Mouse (Mus musculus) myocyte (in vitro differentiated cells): ENCODE measurements around the gene Rfc1. TPM values are rescaled to one million over a fixed set of nuclear protein-coding genes. Genes with fewer than 3 reads are reported as not detected.

Source experiments
- H3K27me3 ChIP-seq: one replicate; pipeline ENCODE4 v1.6.1; 2011; ENCODE audit not compliant: control insufficient read depth, insufficient read depth, insufficient read length
- H3K36me3 ChIP-seq: one replicate; pipeline ENCODE4 v1.6.1; 2011; ENCODE audit not compliant: control insufficient read depth, insufficient read depth
- H3K4me2 ChIP-seq: one replicate; pipeline ENCODE4 v1.6.1; 2011; ENCODE audit warnings: low read depth, control low read depth
- H3K4me3 ChIP-seq: one replicate; pipeline ENCODE4 v1.5.1; 2011; ENCODE audit warnings: mild to moderate bottlenecking, control low read depth, moderate library complexity
- H3K79me2 ChIP-seq: one replicate; pipeline ENCODE4 v1.6.1; 2011; ENCODE audit not compliant: control insufficient read depth, insufficient read depth
- H3ac ChIP-seq: one replicate; pipeline ENCODE4 v1.6.1; 2011; ENCODE audit not compliant: control insufficient read depth, insufficient read length
- CEBPB ChIP-seq: IDR thresholded peaks from 2 replicates; pipeline ENCODE4 v1.6.1; 2011; ENCODE audit warnings: mild to moderate bottlenecking, moderate library complexity; ENCODE audit not compliant: poor library complexity, insufficient read depth, severe bottlenecking
- E2F4 ChIP-seq: IDR thresholded peaks from one replicate; pipeline ENCODE4 v1.6.1; 2011; ENCODE audit warnings: mild to moderate bottlenecking, control low read depth, moderate library complexity; ENCODE audit not compliant: insufficient read depth
- MAX ChIP-seq: IDR thresholded peaks from one replicate; pipeline ENCODE4 v1.6.1; 2011; ENCODE audit warnings: low read depth, mild to moderate bottlenecking, control low read depth
- MYOD1 ChIP-seq, 3 experiments: IDR thresholded peaks; one replicate each; pipeline ENCODE4 v1.6.1; 2011; ENCODE audit warnings: control low read depth in 2 of 3, low read depth in 2 of 3, mild to moderate bottlenecking in 2 of 3, moderate library complexity in 1 of 3; ENCODE audit not compliant: insufficient read length in 2 of 3, control insufficient read depth in 1 of 3
- MYOG ChIP-seq, 3 experiments: IDR thresholded peaks; one replicate each; pipeline ENCODE4 v1.6.1; 2011; ENCODE audit warnings: control low read depth in 2 of 3, low read depth in 2 of 3, mild to moderate bottlenecking in 2 of 3; ENCODE audit not compliant: insufficient read length in 2 of 3, control insufficient read depth in 1 of 3, insufficient read depth in 1 of 3
- POLR2A ChIP-seq: IDR thresholded peaks from one replicate; pipeline ENCODE4 v1.6.1; 2011; ENCODE audit warnings: low read depth, mild to moderate bottlenecking, control low read depth, moderate library complexity; ENCODE audit not compliant: insufficient read length
- POLR2AphosphoS2 ChIP-seq: IDR thresholded peaks from one replicate; pipeline ENCODE4 v1.6.1; 2011; ENCODE audit warnings: low read depth, control low read depth; ENCODE audit not compliant: insufficient read length
- REST ChIP-seq: IDR thresholded peaks from one replicate; pipeline ENCODE4 v1.6.1; 2011; ENCODE audit warnings: mild to moderate bottlenecking, control low read depth, moderate library complexity; ENCODE audit not compliant: insufficient read depth, insufficient read length
- SRF ChIP-seq: IDR thresholded peaks from one replicate; pipeline ENCODE4 v1.6.1; 2011; ENCODE audit warnings: low read depth; ENCODE audit not compliant: control insufficient read depth, insufficient read length
- TCF12 ChIP-seq: IDR thresholded peaks from one replicate; pipeline ENCODE4 v1.6.1; 2011; ENCODE audit warnings: mild to moderate bottlenecking, control low read depth; ENCODE audit not compliant: poor library complexity, insufficient read depth, severe bottlenecking
- TCF3 ChIP-seq: IDR thresholded peaks from one replicate; pipeline ENCODE4 v1.6.1; 2011; ENCODE audit warnings: low read depth, control low read depth; ENCODE audit not compliant: insufficient read length
- USF1 ChIP-seq: IDR thresholded peaks from one replicate; pipeline ENCODE4 v1.6.1; 2011; ENCODE audit warnings: low read depth, mild to moderate bottlenecking, control low read depth, moderate library complexity
- polyA plus RNA-seq: library from polyadenylated mRNA; unstranded; fragments of >200 nt; fragmentation: generic; extraction: Trizol; gene quantifications from one replicate; pipeline ENCODE4 v1.2.1, GENCODE M21; 2012; ENCODE audit warnings: missing spikeins

Rfc1 gene
- polyA plus RNA-seq, 1 experiment: 8.7 TPM

DNA sequence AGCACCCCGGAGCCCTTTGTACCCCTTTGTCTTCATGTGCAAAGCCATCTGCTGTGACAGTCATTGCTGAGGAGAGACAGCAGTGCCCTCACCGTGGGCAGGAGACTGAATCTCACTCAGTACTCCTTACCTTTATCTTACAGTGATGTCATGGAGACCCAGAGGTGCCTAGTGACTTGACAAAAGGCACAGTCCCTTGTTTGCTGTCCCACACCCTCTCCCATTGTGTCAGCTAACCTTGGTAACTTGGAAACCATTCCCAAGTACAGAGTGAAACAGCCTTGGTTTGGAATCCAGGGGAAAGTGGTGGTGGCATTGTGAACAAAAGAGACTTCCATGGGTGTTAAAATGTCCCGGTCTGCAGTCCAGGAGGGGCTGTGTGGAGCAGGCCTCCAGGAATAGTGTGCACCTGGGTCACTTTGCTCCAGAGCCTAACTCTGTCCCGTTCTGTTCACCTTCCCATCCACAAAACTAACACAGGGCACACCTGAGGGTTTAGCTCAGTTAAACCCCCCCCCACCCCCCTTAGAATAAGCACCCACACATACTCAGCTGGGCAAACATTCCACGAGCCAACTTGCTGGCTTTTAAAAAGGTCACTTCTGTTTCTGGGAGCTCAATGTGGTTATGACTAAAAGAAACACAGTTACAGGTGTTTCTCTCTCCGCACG is 85.2 kb downstream of the Rfc1 start:
- no peak overlapping the region for H3ac ChIP-seq
- no peaks in the 10 kb centered on the region for H3K36me3 ChIP-seq
- H3K27me3 ChIP-seq: no peaks in the 10 kb centered on the region
- H3K79me2 ChIP-seq: no peaks in the 10 kb centered on the region
- H3K4me3 ChIP-seq: no peak overlapping the region
- TF ChIP-seq SRF (no peak), MYOG (IDR thresholded peaks at IDR 0.05; ENCODE audit: control insufficient read depth in 1 of 3, insufficient read depth in 1 of 3, insufficient read length in 2 of 3, low read depth in 2 of 3) (no peak), USF1 (no peak), POLR2A (no peak), TCF12 (no peak), POLR2AphosphoS2 (no peak), MAX (no peak), TCF3 (no peak), CEBPB (no peak)
- no peak overlapping the region for H3K4me2 ChIP-seq

DNA sequence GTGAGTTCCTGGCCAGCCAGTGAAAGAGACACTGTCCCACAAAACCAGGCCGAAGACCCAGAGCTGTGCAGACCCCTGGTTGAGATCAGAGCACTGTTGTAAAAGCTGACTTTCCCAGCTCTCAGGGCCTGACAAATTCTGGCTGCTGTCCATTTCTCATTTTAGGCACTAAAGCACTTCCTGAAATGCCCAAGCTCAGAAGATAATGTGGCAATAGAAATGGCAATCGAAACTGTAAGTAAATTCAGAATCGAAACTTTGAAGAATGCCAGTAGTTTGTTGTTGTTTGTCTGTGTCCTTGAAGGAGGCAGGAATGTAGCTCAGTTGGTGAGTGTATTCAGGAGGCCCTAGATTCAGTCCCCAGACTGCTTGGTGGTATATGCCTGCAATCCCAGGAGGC is 88.2 kb downstream of the Rfc1 start:
- Histone ChIP-seq H3K4me2 (no peak overlapping the region), H3K27me3 (no peaks in the 10 kb centered on the region), H3K36me3 (no peaks in the 10 kb centered on the region), H3K79me2 (no peaks in the 10 kb centered on the region), H3ac (no peak overlapping the region), H3K4me3 (no peak overlapping the region)
- TF ChIP-seq E2F4 (no peak), CEBPB (no peak), POLR2A (no peak), MYOD1 (IDR thresholded peaks at IDR 0.05; ENCODE audit: control insufficient read depth in 1 of 3, insufficient read length in 2 of 3, low read depth in 2 of 3) (no peak), MAX (no peak), POLR2AphosphoS2 (no peak), REST (no peak), TCF12 (no peak), TCF3 (no peak), MYOG (IDR thresholded peaks at IDR 0.05; ENCODE audit: control insufficient read depth in 1 of 3, insufficient read depth in 1 of 3, insufficient read length in 2 of 3, low read depth in 2 of 3) (no peak), SRF (no peak), USF1 (no peak)

- H3K36me3 ChIP-seq: no peaks in the 10 kb centered on the region
- H3K27me3 ChIP-seq: no peaks in the 10 kb centered on the region
- no peak overlapping the region for H3K4me3 ChIP-seq
- TF ChIP-seq REST: no peak
- no peak for TF ChIP-seq TCF12
- TF ChIP-seq TCF3: no peak
- TF ChIP-seq E2F4: no peak
- no peak for TF ChIP-seq SRF
- no peak for TF ChIP-seq MAX
- TF ChIP-seq USF1: no peak
- no peak for TF ChIP-seq MYOG (IDR thresholded peaks at IDR 0.05; ENCODE audit: control insufficient read depth in 1 of 3, insufficient read depth in 1 of 3, insufficient read length in 2 of 3, low read depth in 2 of 3)
- TF ChIP-seq CEBPB: no peak
- TF ChIP-seq POLR2A: no peak
- no peak for TF ChIP-seq MYOD1 (IDR thresholded peaks at IDR 0.05; ENCODE audit: control insufficient read depth in 1 of 3, insufficient read length in 2 of 3, low read depth in 2 of 3)
- no peak for TF ChIP-seq POLR2AphosphoS2
- H3K79me2 ChIP-seq: no peaks in the 10 kb centered on the region
- no peak overlapping the region for H3K4me2 ChIP-seq
- no peak overlapping the region for H3ac ChIP-seq
Measured at GRCm38 (mm10) chr5:65242740-65243139, 92.7 kb downstream of the Rfc1 start.

GRCm38 (mm10) chr5:65231289-65232003 is 104.0 kb downstream of the Rfc1 start:
- Histone ChIP-seq H3K4me2 (no peak overlapping the region), H3K4me3 (no peak overlapping the region), H3K36me3 (no peaks in the 10 kb centered on the region), H3K27me3 (no peaks in the 10 kb centered on the region), H3K79me2 (no peaks in the 10 kb centered on the region), H3ac (no peak overlapping the region)
- TF ChIP-seq TCF12: no peak
- no peak for TF ChIP-seq REST
- no peak for TF ChIP-seq POLR2AphosphoS2
- TF ChIP-seq E2F4: no peak
- no peak for TF ChIP-seq CEBPB
- TF ChIP-seq MYOG (IDR thresholded peaks at IDR 0.05; ENCODE audit: control insufficient read depth in 1 of 3, insufficient read depth in 1 of 3, insufficient read length in 2 of 3, low read depth in 2 of 3): no peak
- TF ChIP-seq MAX: no peak
- TF ChIP-seq TCF3: no peak
- TF ChIP-seq MYOD1 (IDR thresholded peaks at IDR 0.05; ENCODE audit: control insufficient read depth in 1 of 3, insufficient read length in 2 of 3, low read depth in 2 of 3): no peak
- TF ChIP-seq SRF: no peak
- TF ChIP-seq POLR2A: no peak
- no peak for TF ChIP-seq USF1
